Mouse (Mus musculus): ENCODE results near the gene Cdx2.

DNA sequence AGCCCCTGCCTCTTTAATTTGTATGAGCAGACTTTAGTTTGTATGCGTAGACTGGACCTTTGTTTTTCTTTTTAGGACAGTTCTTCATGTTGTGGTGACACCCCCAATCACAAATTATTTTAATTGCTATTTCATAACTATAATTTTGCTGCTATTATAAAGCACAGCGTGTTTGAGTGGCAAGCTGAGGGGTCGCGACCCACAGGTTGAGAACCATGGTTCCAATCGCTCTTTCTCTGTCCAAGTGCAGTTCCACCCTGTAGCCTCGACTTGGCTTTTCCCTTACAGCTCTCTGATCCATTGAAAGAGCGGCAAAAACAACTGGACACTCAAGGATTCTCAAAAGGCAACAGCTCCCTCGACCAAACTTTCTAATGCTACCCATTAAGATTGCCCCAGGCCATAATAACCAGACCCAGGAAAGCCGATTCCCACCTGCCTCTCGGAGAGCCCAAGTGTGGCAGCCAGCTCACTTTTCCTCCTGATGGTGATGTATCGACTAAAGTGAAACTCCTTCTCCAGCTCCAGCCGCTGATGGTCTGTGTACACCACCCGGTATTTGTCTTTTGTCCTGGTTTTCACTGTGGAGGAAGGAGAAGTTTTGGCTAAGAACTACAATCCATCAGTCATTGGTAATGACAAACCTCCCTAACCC lies 4.2 kb downstream of the Cdx2 start:
- TF ChIP-seq CTCF (conservative IDR thresholded peaks at IDR 0.05; ENCODE audit: low read length) (no peak), POU5F1 (IDR thresholded peaks at IDR 0.05; ENCODE audit: borderline replicate concordance, low read length) (no peak)

Measured in E14TG2a.4 (cell line).